In genomic region chr2:164456864-164457300, GRCm38 (mm10) we compare ENCODE assay signal across 8 mouse cellular contexts. TPM values are rescaled to one million over a fixed set of nuclear protein-coding genes. Genes with fewer than 3 reads are reported as not detected.
DNase-seq lines count a peak whose midpoint lies in the region; ATAC-seq and TF ChIP-seq lines count a peak whose summit lies in the region.

Sys1 (plus strand) TSS chr2:164456964.

- no peak for TF ChIP-seq CTCF in G1E (IDR thresholded peaks at IDR 0.05; ENCODE audit: low read depth, low read length)

- no peaks in the 10 kb centered on the region for H3K36me3 ChIP-seq in G1E (replicated peaks)
- no peaks in the 10 kb centered on the region for H3K36me3 ChIP-seq in embryonic facial prominence, embryonic 14.5 days (ENCODE audit: control insufficient read depth, insufficient read depth, low read length)
- no peaks in the 10 kb centered on the region for H3K36me3 ChIP-seq in heart, embryonic 14.5 days (ENCODE audit: control insufficient read depth, insufficient read depth, low read length)
- H3K36me3 ChIP-seq in liver, embryonic 15.5 days (replicated peaks), result no peaks in the 10 kb centered on the region

- H3K27ac ChIP-seq in embryonic facial prominence, embryonic 14.5 days (replicated peaks; ENCODE audit: low read depth, low read length), result 0 out of 2 replicates have a peak within 1 kb of the TSS, but pooled peaks have one; percentile 8
- 0 out of 4 replicates have a peak within 1 kb of the TSS, but pooled peaks of 1 of the 2 experiments have one; percentile 6 for H3K27ac ChIP-seq in heart, embryonic 14.5 days (replicated peaks in 1 of 2; ENCODE audit: control insufficient read depth in 1 of 2, insufficient read depth in 1 of 2, low read depth in 2 of 2, low read length in 2 of 2)
- H3K27ac ChIP-seq in liver, embryonic 15.5 days (replicated peaks), result peak within 1 kb of the TSS; percentile 71; the same call in 1 of the 2 replicates

- peak within 1 kb of the TSS; percentile 35 for H3K4me2 ChIP-seq in embryonic facial prominence, embryonic 14.5 days (ENCODE audit: low read depth, low read length)
- H3K4me2 ChIP-seq in heart, embryonic 14.5 days (ENCODE audit: low read length), result peak within 1 kb of the TSS; percentile 46
- H3K4me2 ChIP-seq in liver, embryonic 15.5 days, result peak within 1 kb of the TSS; percentile 23

- no peak for ATAC-seq in G1E (ENCODE audit: extremely low read depth, insufficient number of reproducible peaks, low FRiP score, poor library complexity, severe bottlenecking)
- no peak for ATAC-seq in embryonic facial prominence, embryonic 14.5 days (ENCODE audit: low read depth)
- ATAC-seq in heart, embryonic 14.5 days (ENCODE audit: insufficient number of reproducible peaks, insufficient read depth, low FRiP score, low read depth), result no peak
- no peak for ATAC-seq in liver, embryonic 15.5 days (ENCODE audit: insufficient read depth)

- DNase-seq in 3T3-L1 (ENCODE audit: low read depth, low spot score) (peak; percentile 69), G1E (ENCODE audit: low spot score) (no peak)
- peak; percentile 39 for DNase-seq in embryonic facial prominence, embryonic 14.5 days (ENCODE audit: low spot score)
- peak; percentile 40 for DNase-seq in kidney, postnatal 10 days
- DNase-seq in right cerebral cortex, postnatal 10 days (ENCODE audit: low spot score in 2 of 2), result peak; percentile 45 to 47
- no peak for DNase-seq in thymus, postnatal 14 days

- H3K9ac ChIP-seq in embryonic facial prominence, embryonic 14.5 days (ENCODE audit: low read depth, low read length), result no peak within 1 kb of the TSS
- peak within 1 kb of the TSS; percentile 55; the same call in 1 of the 2 replicates for H3K9ac ChIP-seq in heart, embryonic 14.5 days (ENCODE audit: low read length)
- no peak within 1 kb of the TSS for H3K9ac ChIP-seq in liver, embryonic 15.5 days

- no peaks in the 10 kb centered on the region for H3K9me3 ChIP-seq in G1E (replicated peaks)
- H3K9me3 ChIP-seq in embryonic facial prominence, embryonic 14.5 days (ENCODE audit: control insufficient read depth, low read length), result no peaks in the 10 kb centered on the region
- H3K9me3 ChIP-seq in heart, embryonic 14.5 days (ENCODE audit: control insufficient read depth, low read length), result no peaks in the 10 kb centered on the region
- no peaks in the 10 kb centered on the region for H3K9me3 ChIP-seq in liver, embryonic 15.5 days (replicated peaks)

- no peak within 1 kb of the TSS for H3K4me3 ChIP-seq in G1E (ENCODE audit: low read depth, low read length)
- H3K4me3 ChIP-seq in embryonic facial prominence, embryonic 14.5 days (ENCODE audit: low read depth, low read length), result 0 out of 2 replicates have a peak within 1 kb of the TSS, but pooled peaks have one; percentile 1
- H3K4me3 ChIP-seq in heart, embryonic 14.5 days (ENCODE audit: control insufficient read depth in 1 of 2, insufficient read depth in 1 of 2, low read depth in 1 of 2, low read length in 2 of 2), result no peak within 1 kb of the TSS
- no peak within 1 kb of the TSS for H3K4me3 ChIP-seq in liver, embryonic 15.5 days (replicated peaks)

- H3K27me3 ChIP-seq in G1E (ENCODE audit: insufficient read depth, low read length), result peaks cover 20% of the 10 kb centered on the region
- no peaks in the 10 kb centered on the region for H3K27me3 ChIP-seq in embryonic facial prominence, embryonic 14.5 days (replicated peaks; ENCODE audit: control insufficient read depth, insufficient read depth, low read length)
- H3K27me3 ChIP-seq in heart, embryonic 14.5 days (ENCODE audit: control insufficient read depth, insufficient read depth, low read length), result no peaks in the 10 kb centered on the region
- H3K27me3 ChIP-seq in liver, embryonic 15.5 days, result peaks cover 4% of the 10 kb centered on the region; the same call in 1 of the 2 replicates

- WGBS in embryonic facial prominence, embryonic 14.5 days, result 8% methylated on average over 7 of the region's 7 CpGs
- 4% methylated on average over 7 of the region's 7 CpGs for WGBS in heart, embryonic 14.5 days
- 7% methylated on average over 7 of the region's 7 CpGs for WGBS in liver, embryonic 15.5 days (ENCODE audit: insufficient replicate concordance)

- peaks cover 3% of the 10 kb centered on the region for H3K4me1 ChIP-seq in G1E (ENCODE audit: insufficient read depth, low read depth, low read length)
- peaks cover 23% of the 10 kb centered on the region for H3K4me1 ChIP-seq in embryonic facial prominence, embryonic 14.5 days (ENCODE audit: control insufficient read depth, insufficient read depth, low read length)
- peaks cover 38 to 54% of the 10 kb centered on the region in 2 experiments for H3K4me1 ChIP-seq in heart, embryonic 14.5 days (ENCODE audit: control insufficient read depth in 2 of 2, insufficient read depth in 2 of 2, low read length in 2 of 2)
- H3K4me1 ChIP-seq in liver, embryonic 15.5 days (replicated peaks), result peaks cover 28% of the 10 kb centered on the region

RNA-seq across cellular contexts. Expression of gene Sys1, which starts in this region (rescaled TPM):
- 35.8 and 37.0 TPM in 2 replicates for total RNA-seq in G1E (2014; fragmentation: Nextera tagmentation)
- total RNA-seq in G1E (2017), result 50.6 and 75.5 TPM in 2 replicates
- 122 and 142 TPM in 2 replicates for polyA plus RNA-seq in G1E (2012)
- 63.3 and 68.3 TPM in 2 replicates for polyA plus RNA-seq in embryonic facial prominence, embryonic 14.5 days (2014; fragmentation: Nextera tagmentation; extraction: Ambion mirVana)
- polyA plus RNA-seq in heart, embryonic 14.5 days (2014; fragmentation: Nextera tagmentation; extraction: Ambion mirVana), result 45.7 and 47.6 TPM in 2 replicates
- polyA plus RNA-seq in liver, embryonic 15.5 days (2015; fragmentation: Nextera tagmentation; extraction: Ambion mirVana), result 27.1 and 29.7 TPM in 2 replicates

Comparison
In these comparisons a context has a peak if more than half of its experiments do, and no peak if none do; other contexts are left out.
1. DNase-seq: peak in 3T3-L1 (single experiment), embryonic facial prominence, embryonic 14.5 days (single experiment), kidney, postnatal 10 days (single experiment) and right cerebral cortex, postnatal 10 days (2 of 2); none in G1E (single experiment) and thymus, postnatal 14 days (single experiment).
2. Peak in every context shown above with its lines, with median percentiles within 50 percentile points of each other: H3K4me2 ChIP-seq.